Mouse (Mus musculus) retina, adult 2 months (tissue): ENCODE data around the gene Zan.
A peak's percentile ranks its signal among the peaks of the same experiment; 100 is the strongest.

Source experiments
- DNase-seq: peaks from one replicate; pipeline ENCODE4 v3.0.0-alpha.2; 2012; ENCODE audit warnings: low read depth, low spot score

The Zan gene

DNA sequence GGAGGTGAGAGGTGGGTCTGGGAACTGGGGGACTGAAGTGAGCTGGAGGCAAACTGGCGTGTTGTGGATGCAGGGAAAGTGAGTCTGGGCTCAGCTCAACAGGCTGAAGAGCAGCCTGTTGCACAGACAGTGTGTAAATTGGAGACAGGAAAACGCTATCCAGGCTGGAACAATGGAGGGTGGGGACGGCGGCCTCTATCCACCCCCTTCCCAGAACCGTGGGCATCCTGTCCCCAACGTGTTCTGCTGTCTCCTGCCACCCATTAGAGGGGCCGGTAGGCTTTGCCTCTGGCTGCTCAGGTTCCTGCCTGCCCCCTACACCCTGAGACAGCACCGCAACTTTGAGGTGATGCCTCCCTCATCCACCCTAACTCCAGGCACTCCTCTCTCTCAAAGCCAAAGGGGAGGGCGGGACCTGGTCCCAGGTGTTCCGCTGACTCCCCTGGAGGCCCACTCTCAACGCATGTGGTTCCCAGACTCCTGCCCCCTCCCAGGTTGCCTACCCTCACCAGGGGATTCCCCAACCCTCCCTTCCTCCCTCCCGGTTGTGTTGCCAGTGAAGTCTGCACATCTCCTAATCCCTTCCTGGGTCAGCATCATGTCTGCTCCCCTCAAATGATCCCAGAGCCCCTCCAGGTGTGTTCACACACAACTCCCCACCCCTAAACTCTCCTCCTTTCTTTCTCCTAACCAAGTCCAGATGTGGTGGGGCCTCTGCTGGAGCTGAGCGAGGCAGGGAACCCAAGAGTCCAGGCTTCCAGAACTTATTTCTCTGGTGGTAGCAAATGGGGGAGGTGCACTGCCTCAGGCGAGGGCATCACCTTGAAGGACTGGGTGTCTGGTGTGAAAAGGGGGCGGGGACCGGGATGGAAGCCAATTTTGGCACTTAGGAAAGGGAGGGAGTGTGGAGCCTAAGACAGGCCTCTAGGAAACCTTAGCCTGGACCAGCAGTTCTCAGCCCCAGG lies 124.6 kb downstream of the Zan start:
- no peak for DNase-seq

DNA sequence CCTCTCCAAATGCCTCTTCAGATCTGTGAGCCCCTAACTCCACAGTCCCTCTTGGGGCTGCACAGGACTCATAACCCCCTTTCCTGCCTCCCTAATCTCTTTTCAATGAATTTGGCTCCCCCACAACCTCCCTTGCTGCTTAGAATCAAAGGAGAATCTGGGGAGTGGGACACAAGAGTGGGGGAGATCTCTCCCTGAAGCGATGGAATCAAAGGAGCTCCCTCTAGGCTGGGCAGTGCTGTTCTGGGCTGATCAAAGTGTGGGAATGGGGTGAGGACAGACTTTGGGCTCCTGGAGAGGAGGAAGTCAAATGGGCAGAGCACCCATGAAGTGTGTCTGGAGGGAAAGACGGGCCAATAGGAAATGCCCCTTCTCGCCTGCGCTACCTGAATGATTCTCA lies 125.5 kb downstream of the Zan start:
- DNase-seq, result no peak

DNA sequence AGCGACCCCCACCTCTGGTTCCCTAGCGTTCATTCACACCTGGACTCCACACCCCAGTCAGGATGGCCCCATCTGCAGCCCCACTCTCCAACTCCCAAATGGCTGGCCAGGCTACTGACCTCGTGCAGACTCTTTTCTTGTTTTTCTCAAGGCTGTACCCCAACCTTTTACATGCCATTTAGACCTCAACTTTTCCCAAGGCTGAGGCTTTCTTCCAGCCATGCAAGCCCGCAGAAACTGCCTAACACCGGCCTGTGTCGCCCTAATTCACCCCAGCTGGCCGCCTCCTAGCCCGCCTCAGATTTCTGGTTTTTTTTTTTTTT lies 125.8 kb downstream of the Zan start:
- DNase-seq, result no peak

DNA sequence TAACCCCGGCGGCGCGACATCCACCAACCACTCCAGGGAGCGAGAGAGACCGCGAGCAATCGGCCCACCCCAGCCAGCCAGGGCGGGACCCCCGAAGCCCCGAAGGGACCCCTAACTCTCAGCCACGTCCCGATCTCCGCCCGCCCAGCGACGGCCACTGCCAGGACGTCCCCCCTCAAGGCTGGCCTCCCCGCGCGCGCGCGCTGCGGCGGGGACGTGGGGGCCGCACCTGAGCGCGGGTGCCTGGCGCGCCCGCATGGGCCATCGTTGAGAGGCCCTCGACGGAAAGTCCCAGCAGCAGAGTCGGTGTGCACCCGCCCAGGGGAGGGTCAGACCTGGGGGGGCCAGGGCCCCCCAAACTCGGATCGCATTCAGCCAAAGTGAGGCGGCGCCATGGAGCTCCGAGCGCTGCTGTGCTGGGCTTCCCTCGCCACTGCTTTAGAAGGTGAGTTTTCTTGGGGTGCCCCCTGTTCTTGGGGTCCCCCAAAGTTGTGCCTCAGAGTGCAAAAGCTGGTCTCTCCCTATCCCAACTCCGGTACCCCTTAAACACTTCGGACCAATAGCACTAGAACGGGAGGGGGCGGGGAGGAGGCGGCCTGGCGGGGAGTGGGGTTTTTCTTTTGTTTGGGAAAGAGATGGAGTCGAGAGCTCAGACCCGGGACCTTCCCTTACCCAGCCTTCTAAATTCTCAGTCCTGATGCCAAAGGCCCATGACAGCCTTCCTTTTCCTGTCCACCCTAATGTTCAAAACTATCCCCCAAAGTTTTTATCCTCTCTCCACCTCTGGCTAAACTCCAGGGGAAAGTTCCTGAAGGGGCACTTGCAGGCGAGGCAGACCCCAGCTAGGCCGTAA lies 126.4 kb downstream of the Zan start:
- no peak for DNase-seq

DNA sequence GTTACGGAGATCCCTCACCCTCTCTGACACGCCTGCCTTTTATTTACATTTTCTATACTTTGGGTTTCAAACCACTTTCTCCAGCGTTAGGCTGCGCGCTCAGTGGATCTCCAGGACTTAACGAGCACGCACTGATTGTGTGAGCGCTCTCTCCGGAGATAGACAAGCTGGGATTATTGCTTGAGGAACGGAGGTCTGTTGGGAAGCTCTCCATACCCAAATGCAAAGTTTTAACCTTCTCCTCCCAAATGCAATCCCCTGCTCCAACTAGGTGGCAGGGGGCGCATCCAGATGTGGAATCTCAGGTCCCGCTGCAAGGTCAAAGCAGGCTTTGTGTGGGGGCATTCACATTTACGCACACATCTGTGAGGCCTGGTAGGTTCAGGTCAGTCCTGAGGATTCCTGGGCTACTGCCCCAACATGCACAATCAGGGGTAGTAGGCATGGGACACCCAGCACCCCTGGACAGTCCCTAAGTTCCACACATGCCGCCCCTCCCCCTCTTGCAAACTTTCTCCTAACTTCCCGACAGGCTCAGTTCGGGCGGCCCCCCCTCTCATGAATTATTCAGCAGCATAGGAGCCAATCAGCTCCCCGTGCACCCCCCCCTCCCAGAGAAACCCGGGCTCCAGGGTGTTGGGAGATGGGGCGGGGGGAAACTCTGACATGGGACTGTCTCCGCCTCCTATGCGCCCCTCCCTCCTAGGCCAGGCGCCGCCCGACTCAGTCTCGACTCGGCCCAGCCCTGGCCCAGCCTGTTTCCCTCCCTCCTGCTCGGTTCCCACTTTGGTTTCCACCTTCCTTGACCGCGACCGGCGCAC lies 127.3 kb downstream of the Zan start, which contains the start of gene Ephb4:
TSS of gene Ephb4 (plus strand) at position 726 of the 821 bp plus-strand sequence.
- no peak for DNase-seq

DNA sequence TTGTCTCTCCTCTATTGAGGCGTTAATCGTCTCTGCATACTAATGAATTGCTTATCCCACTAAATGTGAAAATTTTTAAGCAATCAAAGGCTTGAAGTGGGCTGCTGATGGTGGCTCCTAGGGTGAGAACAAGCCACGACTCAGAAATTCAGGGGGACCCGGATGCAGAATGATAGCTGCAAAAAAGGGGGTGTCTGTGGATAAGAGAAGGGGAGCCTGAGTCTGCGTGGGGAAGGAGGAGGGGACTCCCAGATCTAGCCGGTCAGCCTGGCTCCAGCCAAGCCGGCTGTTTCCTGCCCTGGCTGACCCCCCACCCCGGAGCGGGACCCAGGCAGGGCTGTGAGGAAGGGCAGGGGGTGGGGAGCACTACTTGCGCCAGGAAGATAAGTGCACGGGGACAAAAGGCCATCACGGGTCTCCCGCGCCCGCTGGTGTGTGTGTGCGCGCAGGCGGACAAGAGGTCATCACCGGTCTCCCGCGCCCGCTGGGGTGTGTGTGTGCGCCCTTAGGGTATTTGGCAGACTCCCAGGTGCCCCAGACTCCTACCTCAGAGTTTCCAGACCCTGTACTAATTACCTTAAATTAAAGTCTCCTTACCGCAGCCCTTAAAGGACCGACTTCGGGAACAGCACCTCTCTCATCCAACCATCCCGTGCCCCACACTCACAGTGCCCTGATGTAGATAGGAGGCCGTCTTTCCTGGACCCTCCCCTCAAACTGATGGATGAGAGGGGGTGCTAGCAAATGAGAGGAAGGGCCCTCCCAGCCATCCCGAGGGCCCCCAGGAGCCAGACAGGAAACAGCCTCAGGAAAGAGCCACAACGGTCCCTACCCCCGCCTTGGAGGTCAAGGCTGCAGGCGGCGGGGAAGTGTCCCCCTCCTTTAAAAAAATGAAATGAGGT lies 128.1 kb downstream of the Zan start:
- no peak for DNase-seq

DNA sequence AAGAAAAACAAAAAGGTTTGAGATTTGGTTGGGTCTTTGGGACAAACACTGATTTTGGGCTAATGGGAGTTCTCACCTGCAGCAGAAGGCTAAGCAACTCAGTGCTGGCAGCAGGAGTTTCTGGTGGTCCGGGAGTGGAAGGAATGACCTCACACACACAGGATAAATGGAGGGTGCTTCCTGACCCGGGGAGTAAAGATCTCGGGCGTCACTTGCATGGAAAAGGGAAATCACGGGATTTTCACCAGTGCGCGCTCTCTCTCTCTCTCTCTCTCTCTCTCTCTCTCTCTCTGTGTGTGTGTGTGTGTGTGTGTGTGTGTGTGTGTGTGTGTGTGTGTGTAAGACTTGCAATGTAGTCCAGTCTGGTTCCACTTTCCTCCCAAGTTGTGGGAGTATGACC lies 129.0 kb downstream of the Zan start:
- DNase-seq, result no peak

DNA sequence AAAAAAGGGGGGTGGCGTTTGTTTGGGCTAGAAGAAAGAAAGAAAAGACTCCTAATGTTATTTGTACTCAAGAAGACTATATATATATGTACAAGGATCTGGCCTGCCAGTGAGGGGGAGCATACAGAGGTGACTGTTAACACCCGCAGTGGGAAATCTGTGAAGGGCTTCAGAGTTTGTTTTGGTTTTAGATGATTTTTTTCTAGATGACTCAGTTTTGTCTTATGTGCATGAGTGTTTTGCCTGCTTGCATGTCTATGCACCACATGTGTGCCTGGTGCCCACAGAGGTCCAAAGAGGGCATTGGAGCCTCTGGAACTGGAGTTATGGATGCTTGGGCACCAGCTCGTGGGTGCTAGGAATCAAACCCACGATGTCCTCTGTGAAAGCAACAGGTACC lies 129.9 kb downstream of the Zan start:
- DNase-seq, result no peak

DNA sequence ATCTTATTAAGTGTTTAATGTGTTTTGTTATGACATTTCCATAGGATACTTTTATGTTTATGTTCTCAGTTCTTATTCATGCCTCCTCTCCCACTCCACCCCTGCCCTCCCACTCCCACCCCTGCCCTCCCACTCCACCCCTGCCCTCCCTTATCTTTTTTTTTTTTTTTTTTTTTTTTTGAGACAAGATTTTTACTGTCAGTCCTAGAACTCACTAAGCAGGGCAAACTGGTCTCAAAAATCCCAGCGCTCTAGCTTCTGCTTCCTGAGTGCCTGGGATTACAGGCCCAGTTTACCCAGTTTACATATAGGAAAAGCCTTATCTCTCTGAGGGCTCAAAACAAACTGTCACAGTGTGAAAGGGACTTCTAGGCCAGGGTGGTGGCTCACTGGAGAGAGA lies 130.5 kb downstream of the Zan start:
- DNase-seq, result no peak

DNA sequence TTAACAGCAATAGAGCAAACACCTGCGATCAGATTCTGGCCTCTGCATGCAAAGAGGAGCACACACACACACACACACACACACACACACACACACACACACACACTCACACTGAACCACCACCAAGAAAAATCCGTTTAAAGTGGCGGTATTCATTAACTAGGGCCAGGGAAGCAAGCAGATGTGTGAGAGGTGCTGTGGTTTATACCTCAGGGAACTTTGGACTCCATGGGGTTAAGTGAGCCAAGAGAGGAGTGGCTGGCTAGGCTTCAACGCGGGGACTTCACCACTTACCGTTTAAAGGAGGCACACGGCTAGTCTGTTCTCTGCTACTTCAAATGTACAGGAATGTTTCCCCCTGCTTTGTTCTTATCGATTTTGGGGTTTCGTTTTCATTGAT lies 131.0 kb downstream of the Zan start:
- no peak for DNase-seq

DNA sequence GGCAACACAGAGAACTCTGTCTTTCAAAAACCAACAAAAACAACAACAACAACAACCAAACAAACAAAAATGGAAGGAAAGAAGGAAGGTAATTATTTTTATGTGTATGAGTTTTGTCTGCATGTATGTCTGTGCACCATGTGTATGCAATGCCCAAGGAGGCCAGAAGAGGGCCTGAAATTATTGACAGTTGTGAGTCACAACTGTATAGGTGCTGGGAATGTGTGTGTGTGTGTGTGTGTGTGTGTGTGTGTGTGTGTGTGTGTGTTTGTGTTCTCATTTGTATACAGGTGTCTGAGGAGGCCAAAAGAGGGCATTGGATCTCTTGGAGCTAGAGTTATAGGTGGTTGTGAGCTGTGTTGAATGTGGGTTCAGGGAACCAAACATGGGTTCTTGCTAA lies 133.0 kb downstream of the Zan start:
- no peak for DNase-seq

DNA sequence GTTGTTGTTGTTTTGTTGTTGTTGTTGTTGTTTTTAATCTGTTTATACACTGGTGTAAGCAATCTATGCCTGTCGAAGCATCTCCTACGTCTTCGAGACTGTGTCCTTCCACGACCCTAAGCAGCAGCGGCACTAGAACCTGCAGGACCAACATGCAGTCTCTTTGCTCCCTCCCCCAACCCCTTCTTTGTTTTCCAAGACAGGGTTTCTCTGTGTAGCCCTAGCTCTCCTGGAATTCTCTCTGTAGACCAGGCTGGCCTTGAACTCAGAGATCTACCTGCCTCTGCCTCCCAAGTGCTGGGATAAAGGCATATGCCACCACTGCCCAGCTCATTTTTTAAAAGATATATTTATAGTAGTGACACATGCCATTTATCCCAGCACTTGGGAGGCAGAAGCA lies 133.5 kb downstream of the Zan start:
- no peak for DNase-seq

DNA sequence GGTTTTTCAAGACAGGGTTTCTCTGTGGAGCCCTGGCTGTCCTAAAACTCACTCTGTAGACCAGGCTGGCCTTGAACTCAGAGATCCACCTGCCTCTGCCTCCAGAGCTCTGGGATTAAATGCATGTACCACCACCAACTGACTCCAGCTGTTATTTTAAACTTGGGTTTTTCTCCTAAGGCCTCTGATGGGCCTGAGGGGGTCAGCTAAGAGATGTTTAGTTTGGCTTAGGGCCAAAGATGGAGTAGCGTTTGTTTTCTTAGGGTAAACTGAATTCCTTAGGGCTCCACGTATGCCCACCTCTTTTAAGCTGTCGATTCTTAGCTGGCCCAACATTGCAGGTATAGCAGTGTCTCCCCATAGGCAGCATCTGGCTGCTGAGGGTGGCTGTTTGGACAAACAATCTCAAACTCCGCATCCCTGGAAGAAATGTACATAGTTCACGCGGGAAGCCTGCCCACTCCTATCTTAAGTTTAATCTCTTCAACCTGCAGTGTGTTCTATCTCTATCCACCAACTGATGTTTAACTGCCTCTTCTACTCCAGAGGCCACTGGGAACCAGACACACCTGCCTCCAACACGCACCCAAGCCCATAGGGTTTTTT lies 134.4 kb downstream of the Zan start:
- no peak for DNase-seq

DNA sequence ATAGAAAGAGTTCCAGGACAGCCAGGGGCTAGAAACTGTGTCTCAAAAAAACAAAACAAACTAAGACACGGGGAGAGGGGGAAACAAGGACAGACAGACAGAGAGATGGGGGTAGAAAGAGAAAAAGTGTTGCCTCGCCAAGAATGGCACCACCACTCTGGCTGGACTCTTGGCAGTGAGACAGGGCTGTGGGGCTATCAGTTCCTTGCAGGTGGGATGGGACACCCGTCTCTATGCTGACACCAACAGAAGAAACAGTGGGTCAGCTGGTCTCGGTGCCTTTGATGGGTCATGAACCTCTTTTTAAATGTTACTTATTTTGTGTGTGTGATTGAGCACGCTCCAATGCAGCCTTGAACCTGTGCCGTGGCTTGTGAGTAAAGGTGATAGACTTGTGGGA lies 136.6 kb downstream of the Zan start:
- DNase-seq, result no peak

DNA sequence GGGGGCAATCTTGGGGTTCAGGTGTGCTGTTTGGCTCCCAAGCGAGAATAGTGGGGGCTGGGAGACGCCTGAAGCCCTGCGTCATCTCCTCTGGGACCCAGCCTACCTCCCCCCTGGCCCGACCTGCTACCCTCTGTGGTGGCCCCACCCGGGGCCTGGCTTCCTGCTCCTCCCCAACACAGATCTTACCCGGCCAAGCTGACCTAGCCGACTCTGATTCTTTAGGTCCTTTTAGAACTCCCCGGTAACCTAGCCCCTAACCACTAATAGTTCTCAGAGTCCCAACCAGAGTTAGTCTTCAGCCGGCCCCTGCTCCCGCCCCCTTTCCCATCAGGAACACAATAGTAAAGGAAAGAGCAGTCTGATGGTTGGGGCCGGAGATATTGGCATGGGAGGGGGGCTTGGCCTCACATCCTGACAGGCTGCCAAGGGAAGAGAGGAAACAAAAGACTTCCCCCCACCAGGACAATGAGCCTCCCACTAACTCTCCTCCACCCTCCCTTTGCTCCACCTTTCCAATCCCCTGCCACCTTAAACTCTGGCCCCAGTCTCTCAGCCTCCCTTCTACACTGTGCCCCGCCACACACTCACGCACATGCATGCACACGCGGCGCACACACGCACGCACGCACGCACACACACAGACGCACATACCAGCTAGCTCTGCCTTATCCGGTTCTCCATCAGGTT lies 137.4 kb downstream of the Zan start:
- no peak for DNase-seq

DNA sequence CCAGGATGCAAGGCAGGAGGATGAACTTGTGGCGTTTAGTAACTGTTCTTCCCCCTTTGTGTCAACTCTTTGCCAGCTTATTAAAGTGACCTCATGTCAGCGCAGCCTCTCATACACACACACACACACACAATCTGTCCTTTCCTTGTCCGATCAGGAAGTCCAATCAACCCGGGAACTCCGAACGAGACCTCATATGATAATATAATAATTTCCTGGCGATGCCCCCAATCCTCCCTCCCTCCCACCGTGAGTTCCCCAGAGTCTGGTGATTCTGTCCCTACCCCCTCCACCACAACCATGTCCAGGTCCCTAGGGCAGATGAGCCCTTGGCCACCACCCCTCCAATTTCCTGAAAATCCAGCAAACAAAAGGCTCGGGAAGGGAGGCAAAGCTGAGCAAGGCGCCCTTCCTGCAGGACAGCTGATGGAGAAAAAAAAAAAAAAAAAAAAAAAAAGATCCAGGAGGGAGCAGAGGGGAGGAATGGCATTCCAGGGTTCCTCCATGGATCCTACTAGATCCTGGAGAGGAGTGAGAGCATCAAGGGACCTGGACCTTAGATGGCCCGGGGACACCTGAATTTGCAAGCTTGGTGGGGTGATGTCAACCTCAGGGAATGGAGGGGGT lies 138.1 kb downstream of the Zan start:
- DNase-seq, result no peak

DNA sequence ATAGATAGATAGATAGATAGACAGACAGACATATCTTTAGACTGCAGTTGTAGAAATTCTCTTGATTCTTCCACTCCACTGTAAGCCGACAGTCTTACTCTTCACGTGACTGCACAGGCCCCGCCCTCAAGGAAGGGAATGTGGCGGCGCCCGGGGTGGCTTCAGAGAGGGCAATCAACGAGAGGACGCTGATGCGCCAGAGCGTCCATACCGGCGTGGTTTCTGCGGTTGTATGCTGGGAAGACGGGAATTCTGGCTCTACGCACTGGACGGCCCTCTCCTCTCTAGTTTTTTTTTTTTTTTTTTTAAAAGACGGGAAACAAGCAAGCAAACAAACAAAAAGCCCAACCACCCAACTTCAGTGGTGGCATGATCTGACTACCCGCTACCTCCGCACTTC lies 138.6 kb downstream of the Zan start:
- peak; percentile 85 for DNase-seq

DNA sequence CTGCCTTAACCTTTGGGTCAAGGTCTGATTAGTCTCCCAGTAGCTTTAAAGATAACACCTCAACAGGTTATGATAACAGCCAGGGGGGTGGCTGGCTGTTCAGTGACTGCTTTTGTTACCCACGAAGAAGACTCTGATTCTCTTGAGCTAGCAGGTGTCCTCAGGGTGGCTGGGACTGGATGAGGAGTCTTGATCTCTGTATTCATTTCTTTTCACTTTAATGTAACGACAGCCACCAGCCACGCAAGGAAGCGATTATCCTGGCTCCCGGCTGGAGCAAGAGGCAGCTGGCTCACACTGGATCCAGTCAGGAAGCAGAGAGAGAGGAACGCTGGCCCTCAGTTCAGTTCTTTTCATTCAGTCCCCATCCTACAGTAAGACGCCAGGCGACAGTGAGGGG lies 139.7 kb downstream of the Zan start:
- DNase-seq, result no peak

DNA sequence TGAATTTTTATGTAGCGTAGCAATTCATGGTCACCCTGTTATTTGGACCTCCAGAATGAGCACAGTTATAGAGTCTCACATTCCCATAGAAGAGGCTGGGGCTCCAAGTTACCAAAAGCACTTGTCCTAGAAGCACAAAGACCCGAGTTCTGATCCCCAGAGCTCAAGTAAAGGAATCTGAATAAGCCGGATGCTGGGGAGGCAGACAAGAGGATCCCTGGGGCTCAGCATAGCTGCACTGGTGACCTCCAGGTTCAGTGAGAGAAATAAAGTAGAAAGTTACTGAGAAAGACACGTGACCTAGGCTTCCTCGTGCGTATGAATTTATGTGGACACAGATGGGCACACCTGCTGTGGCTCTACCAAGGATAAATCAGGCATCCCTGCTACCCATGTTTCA lies 141.8 kb downstream of the Zan start:
- DNase-seq, result no peak
